Mouse (Mus musculus): ENCODE measurements around the gene Dyrk2. TPM values are rescaled to one million over a fixed set of nuclear protein-coding genes. Genes with fewer than 3 reads are reported as not detected.

The Dyrk2 gene
- total and polyA plus RNA-seq, 3 experiments, result 7.1 to 9.5 TPM; not detected in 1

GRCm38 (mm10) chr10:118867304-118867895 is 2.6 kb downstream of the Dyrk2 start:
- H3K79me2 ChIP-seq (ENCODE audit: control insufficient read depth, insufficient read depth, low read length, poor library complexity), result peaks cover 32% of the 10 kb centered on the region
- peak overlapping the region; percentile 84 to 95 for H3K4me3 ChIP-seq (ENCODE audit: control insufficient read depth in 1 of 2, insufficient read depth in 1 of 2, low read depth in 2 of 2, low read length in 2 of 2)
- peaks cover 6 to 8% of the 10 kb centered on the region in 2 experiments; a peak in 3 of 4 replicates for H3K36me3 ChIP-seq (ENCODE audit: control insufficient read depth in 1 of 2, insufficient read depth in 2 of 2, low read length in 2 of 2)
- H3K9ac ChIP-seq (ENCODE audit: control insufficient read depth, low read depth, low read length, poor library complexity, severe bottlenecking), result peak overlapping the region; percentile 97
- no peaks in the 10 kb centered on the region for H3K27me3 ChIP-seq (ENCODE audit: control insufficient read depth in 1 of 2, insufficient read depth in 2 of 2, low read length in 2 of 2)
- no peaks in the 10 kb centered on the region for H3K9me3 ChIP-seq (replicated peaks; ENCODE audit: insufficient read depth, low read length)
- TF ChIP-seq POLR2AphosphoS5 (IDR thresholded peaks at IDR 0.05; ENCODE audit: borderline replicate concordance, low read depth, low read length), result no peak
- no peak for TF ChIP-seq MXI1 (IDR thresholded peaks at IDR 0.05; ENCODE audit: low read depth, low read length)
- TF ChIP-seq TBP (IDR thresholded peaks at IDR 0.05; ENCODE audit: low read depth, low read length), result no peak
- no peak for TF ChIP-seq ZMIZ1 (IDR thresholded peaks at IDR 0.05; ENCODE audit: low read depth, low read length)
- TF ChIP-seq JUND (IDR thresholded peaks at IDR 0.05; ENCODE audit: low read depth, low read length), result no peak
- TF ChIP-seq MAZ (IDR thresholded peaks at IDR 0.05; ENCODE audit: low read depth, low read length), result no peak
- no peak for TF ChIP-seq MAX (IDR thresholded peaks at IDR 0.05; ENCODE audit: low read length)
- no peak for TF ChIP-seq NELFE (IDR thresholded peaks at IDR 0.05; ENCODE audit: low read depth, low read length)
- no peak for TF ChIP-seq MAFK (IDR thresholded peaks at IDR 0.05; ENCODE audit: borderline replicate concordance, low read depth, low read length)
- DNase-seq (ENCODE audit: low read depth, low spot score), result no peak
- peaks cover 0 to 17% of the 10 kb centered on the region in 2 experiments; a peak in 2 of 4 replicates for H3K4me1 ChIP-seq (ENCODE audit: control insufficient read depth in 1 of 2, insufficient read depth in 2 of 2, low read length in 2 of 2)
- no peak overlapping the region for H3K27ac ChIP-seq (ENCODE audit: control insufficient read depth, low read depth, low read length)

- Histone ChIP-seq H3K4me3 (ENCODE audit: control insufficient read depth in 1 of 2, insufficient read depth in 1 of 2, low read depth in 2 of 2, low read length in 2 of 2) (no peak overlapping the region), H3K27ac (ENCODE audit: control insufficient read depth, low read depth, low read length) (no peak overlapping the region), H3K4me1 (ENCODE audit: control insufficient read depth in 1 of 2, insufficient read depth in 2 of 2, low read length in 2 of 2) (peaks cover 0 to 13% of the 10 kb centered on the region in 2 experiments; a peak in 2 of 4 replicates), H3K79me2 (ENCODE audit: control insufficient read depth, insufficient read depth, low read length, poor library complexity) (peaks cover 32% of the 10 kb centered on the region), H3K9me3 (replicated peaks; ENCODE audit: insufficient read depth, low read length) (no peaks in the 10 kb centered on the region), H3K27me3 (ENCODE audit: control insufficient read depth in 1 of 2, insufficient read depth in 2 of 2, low read length in 2 of 2) (no peaks in the 10 kb centered on the region), H3K9ac (ENCODE audit: control insufficient read depth, low read depth, low read length, poor library complexity, severe bottlenecking) (no peak overlapping the region), H3K36me3 (ENCODE audit: control insufficient read depth in 1 of 2, insufficient read depth in 2 of 2, low read length in 2 of 2) (peaks cover 8% of the 10 kb centered on the region in 2 experiments; a peak in 3 of 4 replicates)
- DNase-seq (ENCODE audit: low read depth, low spot score), result no peak
- TF ChIP-seq MAZ (IDR thresholded peaks at IDR 0.05; ENCODE audit: low read depth, low read length) (no peak), KAT2A (conservative IDR thresholded peaks at IDR 0.05; ENCODE audit: low read depth, low read length) (no peak), HCFC1 (IDR thresholded peaks at IDR 0.05; ENCODE audit: low read depth, low read length) (no peak), JUND (IDR thresholded peaks at IDR 0.05; ENCODE audit: low read depth, low read length) (no peak), ZNF384 (IDR thresholded peaks at IDR 0.05; ENCODE audit: low read depth, low read length) (no peak), ETS1 (IDR thresholded peaks at IDR 0.05; ENCODE audit: low read depth, low read length) (no peak), ELF1 (IDR thresholded peaks at IDR 0.05; ENCODE audit: low read depth, low read length) (no peak), RCOR1 (IDR thresholded peaks at IDR 0.05; ENCODE audit: low read depth, low read length) (no peak), USF2 (IDR thresholded peaks at IDR 0.05; ENCODE audit: borderline replicate concordance in 1 of 2, insufficient read depth in 1 of 2, low read depth in 1 of 2, low read length in 2 of 2) (no peak), POLR2AphosphoS5 (IDR thresholded peaks at IDR 0.05; ENCODE audit: borderline replicate concordance, low read depth, low read length) (no peak), MEF2A (IDR thresholded peaks at IDR 0.05; ENCODE audit: extremely low read depth, insufficient replicate concordance, low read depth, low read length, poor library complexity, severe bottlenecking) (no peak), BHLHE40 (IDR thresholded peaks at IDR 0.05; ENCODE audit: borderline replicate concordance, low read depth, low read length) (no peak), POLR2A (IDR thresholded peaks at IDR 0.05; ENCODE audit: control insufficient read depth in 1 of 2, insufficient read depth in 1 of 2, low read depth in 1 of 2, low read length in 2 of 2, poor library complexity in 1 of 2) (no peak), MAFK (IDR thresholded peaks at IDR 0.05; ENCODE audit: borderline replicate concordance, low read depth, low read length) (no peak), SIN3A (IDR thresholded peaks at IDR 0.05; ENCODE audit: low read length) (no peak), TBP (IDR thresholded peaks at IDR 0.05; ENCODE audit: low read depth, low read length) (no peak), E2F4 (IDR thresholded peaks at IDR 0.05; ENCODE audit: borderline replicate concordance, low read depth, low read length) (no peak)
Observed at GRCm38 (mm10) chr10:118864976-118865375, 5.0 kb downstream of the Dyrk2 start.
